Mouse (Mus musculus): ENCODE results near the gene Dcp1b. TPM values are rescaled to one million over a fixed set of nuclear protein-coding genes. Genes with fewer than 3 reads are reported as not detected.

Dcp1b gene
- polyA plus RNA-seq, 1 experiment = 11.7 TPM

DNA sequence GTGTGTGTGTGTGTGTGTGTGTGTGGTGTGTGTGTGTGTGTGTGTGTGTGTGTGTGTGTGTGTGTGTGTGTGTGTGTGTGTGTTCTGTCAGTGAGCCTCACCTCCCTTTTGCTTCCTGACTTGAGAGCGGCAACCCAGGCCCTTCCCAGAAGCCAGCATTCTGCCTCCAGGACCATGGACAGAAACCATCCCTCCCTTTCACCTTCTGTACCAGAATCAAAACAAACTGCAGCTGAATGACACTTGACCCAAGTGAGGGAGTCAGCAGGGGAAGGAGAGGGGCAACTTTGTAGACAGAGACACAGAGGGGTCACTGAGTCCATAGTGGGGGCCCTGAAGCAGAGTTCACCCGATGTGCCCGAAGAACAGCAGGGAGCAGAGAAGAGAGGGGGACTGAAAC lies 58.0 kb downstream of the Dcp1b start:
- TF ChIP-seq CTCF (IDR thresholded peaks at IDR 0.05; ENCODE audit: low read depth, low read length) (no peak), POLR2A (IDR thresholded peaks at IDR 0.05; ENCODE audit: insufficient read depth, low read length) (no peak), EP300 (IDR thresholded peaks at IDR 0.05; ENCODE audit: insufficient read depth, low read depth, low read length) (no peak)
- H3K27ac ChIP-seq (ENCODE audit: insufficient read depth, low read length) = no peak overlapping the region
- H3K9me3 ChIP-seq (replicated peaks; ENCODE audit: control insufficient read depth, insufficient read depth, low read length, poor library complexity, severe bottlenecking) = no peaks in the 10 kb centered on the region
- no peaks in the 10 kb centered on the region for H3K36me3 ChIP-seq (ENCODE audit: control insufficient read depth, insufficient read depth, low read length, poor library complexity, severe bottlenecking)
- no peaks in the 10 kb centered on the region for H3K27me3 ChIP-seq (ENCODE audit: control insufficient read depth, insufficient read depth, low read length, poor library complexity, severe bottlenecking)
- no peak overlapping the region for H3K9ac ChIP-seq (ENCODE audit: low read depth, poor library complexity, severe bottlenecking)
- H3K4me1 ChIP-seq (ENCODE audit: control insufficient read depth, insufficient read depth, low read length) = no peaks in the 10 kb centered on the region
- no peak overlapping the region for H3K4me3 ChIP-seq (ENCODE audit: low read depth, low read length)

DNA sequence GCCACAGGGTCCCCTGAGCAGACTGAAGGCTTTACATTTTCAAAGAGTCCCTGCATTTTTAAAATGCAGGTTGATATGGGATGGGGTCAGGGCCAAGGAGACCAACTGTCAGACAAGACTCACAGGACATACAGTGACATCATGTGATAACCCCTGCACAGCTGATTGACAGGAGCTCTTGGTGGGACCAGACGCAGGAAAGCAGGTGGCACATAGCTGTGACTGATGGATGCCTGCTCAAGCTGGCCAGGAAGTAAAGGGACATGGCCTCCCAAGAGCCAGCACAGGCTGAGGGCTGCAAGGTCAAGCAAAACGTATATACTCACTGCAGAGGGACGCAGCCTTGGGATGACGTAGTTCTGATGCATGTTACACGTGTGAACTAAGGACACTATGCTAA lies 60.4 kb downstream of the Dcp1b start:
- no peaks in the 10 kb centered on the region for H3K4me1 ChIP-seq (ENCODE audit: control insufficient read depth, insufficient read depth, low read length)
- H3K36me3 ChIP-seq (ENCODE audit: control insufficient read depth, insufficient read depth, low read length, poor library complexity, severe bottlenecking) = no peaks in the 10 kb centered on the region
- no peaks in the 10 kb centered on the region for H3K27me3 ChIP-seq (ENCODE audit: control insufficient read depth, insufficient read depth, low read length, poor library complexity, severe bottlenecking)
- TF ChIP-seq POLR2A (IDR thresholded peaks at IDR 0.05; ENCODE audit: insufficient read depth, low read length) = no peak
- no peak for TF ChIP-seq EP300 (IDR thresholded peaks at IDR 0.05; ENCODE audit: insufficient read depth, low read depth, low read length)
- H3K9me3 ChIP-seq (replicated peaks; ENCODE audit: control insufficient read depth, insufficient read depth, low read length, poor library complexity, severe bottlenecking) = no peaks in the 10 kb centered on the region
- H3K4me3 ChIP-seq (ENCODE audit: low read depth, low read length) = no peak overlapping the region
- no peak overlapping the region for H3K9ac ChIP-seq (ENCODE audit: low read depth, poor library complexity, severe bottlenecking)
- no peak overlapping the region for H3K27ac ChIP-seq (ENCODE audit: insufficient read depth, low read length)

DNA sequence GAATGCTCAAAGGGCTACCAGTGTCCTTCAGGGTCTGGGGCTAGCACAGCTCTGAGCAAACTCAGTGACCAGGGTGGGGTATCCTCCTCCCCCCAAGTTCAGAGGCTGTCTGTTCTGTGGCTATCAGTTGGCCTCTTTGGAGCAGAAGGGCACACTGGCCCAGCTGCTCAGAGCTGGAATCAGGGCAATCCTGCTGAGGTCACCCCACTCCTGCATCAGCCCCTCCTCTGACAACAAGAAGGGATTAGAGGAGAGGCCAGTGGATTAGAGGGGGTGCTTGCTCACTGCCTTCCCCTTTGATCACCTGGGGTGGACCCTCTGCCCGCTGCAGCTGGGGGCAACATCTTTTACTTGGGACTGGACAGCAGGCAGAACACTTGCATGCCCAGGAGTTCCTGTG lies 61.2 kb downstream of the Dcp1b start, which contains the start of gene Cacna2d4:
TSS of gene Cacna2d4 (plus strand) at position 286 of the 400 bp plus-strand sequence.
- Histone ChIP-seq H3K9ac (ENCODE audit: low read depth, poor library complexity, severe bottlenecking) (no peak within 1 kb of the TSS), H3K9me3 (replicated peaks; ENCODE audit: control insufficient read depth, insufficient read depth, low read length, poor library complexity, severe bottlenecking) (no peaks in the 10 kb centered on the region), H3K27ac (ENCODE audit: insufficient read depth, low read length) (no peak within 1 kb of the TSS), H3K27me3 (ENCODE audit: control insufficient read depth, insufficient read depth, low read length, poor library complexity, severe bottlenecking) (no peaks in the 10 kb centered on the region), H3K4me3 (ENCODE audit: low read depth, low read length) (no peak within 1 kb of the TSS), H3K36me3 (ENCODE audit: control insufficient read depth, insufficient read depth, low read length, poor library complexity, severe bottlenecking) (no peaks in the 10 kb centered on the region), H3K4me1 (ENCODE audit: control insufficient read depth, insufficient read depth, low read length) (no peaks in the 10 kb centered on the region)
- TF ChIP-seq EP300 (IDR thresholded peaks at IDR 0.05; ENCODE audit: insufficient read depth, low read depth, low read length) = no peak
- TF ChIP-seq POLR2A (IDR thresholded peaks at IDR 0.05; ENCODE audit: insufficient read depth, low read length) = no peak
- no peak for TF ChIP-seq CTCF (IDR thresholded peaks at IDR 0.05; ENCODE audit: low read depth, low read length)

GRCm38 (mm10) chr6:119237427-119237989 lies 62.5 kb downstream of the Dcp1b start:
- no peaks in the 10 kb centered on the region for H3K9me3 ChIP-seq (replicated peaks; ENCODE audit: control insufficient read depth, insufficient read depth, low read length, poor library complexity, severe bottlenecking)
- no peaks in the 10 kb centered on the region for H3K4me1 ChIP-seq (ENCODE audit: control insufficient read depth, insufficient read depth, low read length)
- H3K4me3 ChIP-seq (ENCODE audit: low read depth, low read length) = no peak overlapping the region
- no peaks in the 10 kb centered on the region for H3K36me3 ChIP-seq (ENCODE audit: control insufficient read depth, insufficient read depth, low read length, poor library complexity, severe bottlenecking)
- no peak for TF ChIP-seq CTCF (IDR thresholded peaks at IDR 0.05; ENCODE audit: low read depth, low read length)
- TF ChIP-seq EP300 (IDR thresholded peaks at IDR 0.05; ENCODE audit: insufficient read depth, low read depth, low read length) = no peak
- no peak for TF ChIP-seq POLR2A (IDR thresholded peaks at IDR 0.05; ENCODE audit: insufficient read depth, low read length)
- no peak overlapping the region for H3K9ac ChIP-seq (ENCODE audit: low read depth, poor library complexity, severe bottlenecking)
- H3K27me3 ChIP-seq (ENCODE audit: control insufficient read depth, insufficient read depth, low read length, poor library complexity, severe bottlenecking) = no peaks in the 10 kb centered on the region
- no peak overlapping the region for H3K27ac ChIP-seq (ENCODE audit: insufficient read depth, low read length)

- H3K4me3 ChIP-seq (ENCODE audit: low read depth, low read length) = no peak overlapping the region
- H3K36me3 ChIP-seq (ENCODE audit: control insufficient read depth, insufficient read depth, low read length, poor library complexity, severe bottlenecking) = no peaks in the 10 kb centered on the region
- no peaks in the 10 kb centered on the region for H3K9me3 ChIP-seq (replicated peaks; ENCODE audit: control insufficient read depth, insufficient read depth, low read length, poor library complexity, severe bottlenecking)
- H3K27me3 ChIP-seq (ENCODE audit: control insufficient read depth, insufficient read depth, low read length, poor library complexity, severe bottlenecking) = no peaks in the 10 kb centered on the region
- H3K4me1 ChIP-seq (ENCODE audit: control insufficient read depth, insufficient read depth, low read length) = no peaks in the 10 kb centered on the region
- no peak for TF ChIP-seq POLR2A (IDR thresholded peaks at IDR 0.05; ENCODE audit: insufficient read depth, low read length)
- no peak for TF ChIP-seq EP300 (IDR thresholded peaks at IDR 0.05; ENCODE audit: insufficient read depth, low read depth, low read length)
- no peak for TF ChIP-seq CTCF (IDR thresholded peaks at IDR 0.05; ENCODE audit: low read depth, low read length)
- H3K27ac ChIP-seq (ENCODE audit: insufficient read depth, low read length) = no peak overlapping the region
- H3K9ac ChIP-seq (ENCODE audit: low read depth, poor library complexity, severe bottlenecking) = no peak overlapping the region
Measured at GRCm38 (mm10) chr6:119239341-119240005, 64.4 kb downstream of the Dcp1b start.

- H3K36me3 ChIP-seq (ENCODE audit: control insufficient read depth, insufficient read depth, low read length, poor library complexity, severe bottlenecking) = no peaks in the 10 kb centered on the region
- H3K4me3 ChIP-seq (ENCODE audit: low read depth, low read length) = no peak overlapping the region
- H3K4me1 ChIP-seq (ENCODE audit: control insufficient read depth, insufficient read depth, low read length) = no peaks in the 10 kb centered on the region
- no peak overlapping the region for H3K9ac ChIP-seq (ENCODE audit: low read depth, poor library complexity, severe bottlenecking)
- TF ChIP-seq POLR2A (IDR thresholded peaks at IDR 0.05; ENCODE audit: insufficient read depth, low read length) (no peak), EP300 (IDR thresholded peaks at IDR 0.05; ENCODE audit: insufficient read depth, low read depth, low read length) (no peak), CTCF (IDR thresholded peaks at IDR 0.05; ENCODE audit: low read depth, low read length) (no peak)
- H3K27me3 ChIP-seq (ENCODE audit: control insufficient read depth, insufficient read depth, low read length, poor library complexity, severe bottlenecking) = no peaks in the 10 kb centered on the region
- no peak overlapping the region for H3K27ac ChIP-seq (ENCODE audit: insufficient read depth, low read length)
- H3K9me3 ChIP-seq (replicated peaks; ENCODE audit: control insufficient read depth, insufficient read depth, low read length, poor library complexity, severe bottlenecking) = no peaks in the 10 kb centered on the region
Measured at GRCm38 (mm10) chr6:119240256-119240655, 65.2 kb downstream of the Dcp1b start.
